Mouse (Mus musculus): Measurements from ENCODE around the gene Tmem89. TPM values are rescaled to one million over a fixed set of nuclear protein-coding genes. Genes with fewer than 3 reads are reported as not detected.

Gene Tmem89
- polyA plus RNA-seq (2015; fragmentation: Nextera tagmentation; extraction: Ambion mirVana): not detected in 2 replicates

DNA sequence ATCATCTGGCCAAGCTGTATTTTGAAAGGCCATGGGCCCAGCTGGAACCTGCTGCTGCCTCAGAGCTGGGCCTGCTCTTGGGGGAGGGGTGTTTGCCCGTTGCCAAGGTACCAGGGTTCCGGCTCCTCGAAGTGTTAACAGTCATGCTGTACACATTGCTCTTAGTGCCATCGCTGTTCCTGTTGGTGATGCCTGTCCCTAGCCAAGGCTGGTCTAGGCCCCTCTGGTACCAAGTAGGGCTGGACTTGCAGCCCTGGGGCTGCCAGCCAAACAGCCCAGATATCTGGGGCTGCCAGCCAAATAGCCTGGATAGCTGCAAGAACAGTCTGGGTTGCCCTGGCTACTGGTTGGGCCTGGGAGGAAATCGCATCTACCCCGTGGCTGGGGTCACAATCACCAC lies at the start of gene Tmem89:
TSS of gene Tmem89 (plus strand) at position 129 of the 400 bp plus-strand sequence.
- H3K9me3 ChIP-seq (replicated peaks): no peaks in the 10 kb centered on the region
- H3K36me3 ChIP-seq: no peaks in the 10 kb centered on the region
- H3K27ac ChIP-seq: no peak within 1 kb of the TSS
- H3K9ac ChIP-seq: no peak within 1 kb of the TSS
- no peak within 1 kb of the TSS for H3K4me2 ChIP-seq
- ATAC-seq (replicated peaks; ENCODE audit: low FRiP score): no peak
- no peaks in the 10 kb centered on the region for H3K4me1 ChIP-seq
- 75% methylated on average over 6 of the region's 6 CpGs for WGBS
- H3K27me3 ChIP-seq: no peaks in the 10 kb centered on the region
- no peak within 1 kb of the TSS for H3K4me3 ChIP-seq (replicated peaks)

DNA sequence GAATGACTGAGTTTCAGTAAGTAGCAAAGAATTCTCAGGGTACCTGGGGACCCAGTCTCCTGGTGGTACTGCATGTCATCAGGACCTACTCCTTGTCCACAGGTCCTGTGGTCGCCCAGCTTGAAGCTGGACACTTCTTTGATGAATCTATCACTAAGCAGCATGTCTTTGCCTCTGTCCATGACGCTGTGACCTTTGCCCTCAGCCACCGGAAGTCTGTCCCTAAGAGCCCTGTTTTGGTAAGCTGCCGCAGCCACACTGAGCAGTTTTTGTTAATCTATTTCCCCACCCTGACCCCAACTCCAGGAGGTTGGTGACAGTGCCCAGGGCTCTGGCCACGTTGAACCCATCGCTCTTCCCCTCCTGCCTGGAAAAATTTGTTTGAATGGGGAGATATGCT lies 2.1 kb upstream of the Tmem89 start:
- Histone ChIP-seq H3K36me3 (no peaks in the 10 kb centered on the region), H3K27ac (no peak overlapping the region), H3K4me1 (no peaks in the 10 kb centered on the region), H3K9ac (no peak overlapping the region), H3K4me2 (no peak overlapping the region), H3K27me3 (no peaks in the 10 kb centered on the region), H3K4me3 (replicated peaks) (no peak overlapping the region), H3K9me3 (replicated peaks) (no peaks in the 10 kb centered on the region)
- 66% methylated on average over 6 of the region's 6 CpGs for WGBS
- ATAC-seq (replicated peaks; ENCODE audit: low FRiP score): no peak

DNA sequence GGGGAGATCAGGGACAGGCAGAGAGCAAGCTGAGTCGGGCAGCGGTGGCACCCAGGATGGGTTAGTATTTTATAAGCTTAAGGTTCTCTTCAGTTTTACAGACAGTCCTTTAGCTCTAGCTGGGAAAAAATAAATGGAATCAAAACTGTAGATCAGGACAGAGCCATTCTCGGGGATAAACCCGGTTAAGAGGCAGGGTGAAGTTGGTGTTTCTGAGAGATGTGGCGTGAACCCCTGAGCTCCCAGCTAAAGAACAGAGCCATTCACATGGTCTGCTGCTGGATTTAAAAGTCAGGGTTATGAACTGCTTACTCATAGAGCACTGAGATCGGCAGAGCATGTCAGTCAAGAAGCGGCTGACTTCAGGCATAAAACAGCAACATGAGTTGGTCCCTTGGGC lies 1.3 kb upstream of the Tmem89 start:
- WGBS: 77% methylated on average over 7 of the region's 7 CpGs
- no peaks in the 10 kb centered on the region for H3K4me1 ChIP-seq
- ATAC-seq (replicated peaks; ENCODE audit: low FRiP score): no peak
- no peaks in the 10 kb centered on the region for H3K9me3 ChIP-seq (replicated peaks)
- no peak overlapping the region for H3K9ac ChIP-seq
- H3K27me3 ChIP-seq: no peaks in the 10 kb centered on the region
- H3K4me2 ChIP-seq: no peak overlapping the region
- no peak overlapping the region for H3K27ac ChIP-seq
- no peaks in the 10 kb centered on the region for H3K36me3 ChIP-seq
- no peak overlapping the region for H3K4me3 ChIP-seq (replicated peaks)

DNA sequence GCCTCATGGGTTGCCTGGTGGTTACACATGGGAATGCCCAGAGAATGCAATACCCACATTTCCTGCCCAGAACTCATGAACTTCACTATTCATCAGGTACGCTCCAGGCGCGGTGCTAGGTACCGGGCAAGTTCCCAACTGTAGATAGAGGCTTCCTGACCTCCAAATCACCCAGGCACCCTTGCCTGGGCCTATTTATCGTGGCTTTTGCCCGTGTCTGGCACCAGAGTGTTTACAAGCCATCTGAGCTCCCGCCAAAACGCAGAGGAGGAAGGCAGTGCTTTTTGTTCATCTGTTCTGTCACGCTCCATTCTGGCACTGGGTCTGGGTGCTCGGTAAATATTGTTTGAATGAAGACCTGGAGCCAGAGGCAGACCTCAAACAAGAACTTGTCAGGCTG lies 798 bp upstream of the Tmem89 start:
- no peaks in the 10 kb centered on the region for H3K36me3 ChIP-seq
- no peak overlapping the region for H3K27ac ChIP-seq
- no peak overlapping the region for H3K9ac ChIP-seq
- no peaks in the 10 kb centered on the region for H3K27me3 ChIP-seq
- WGBS: 82% methylated on average over 10 of the region's 10 CpGs
- no peak overlapping the region for H3K4me3 ChIP-seq (replicated peaks)
- ATAC-seq (replicated peaks; ENCODE audit: low FRiP score): no peak
- no peaks in the 10 kb centered on the region for H3K9me3 ChIP-seq (replicated peaks)
- no peaks in the 10 kb centered on the region for H3K4me1 ChIP-seq
- no peak overlapping the region for H3K4me2 ChIP-seq

DNA sequence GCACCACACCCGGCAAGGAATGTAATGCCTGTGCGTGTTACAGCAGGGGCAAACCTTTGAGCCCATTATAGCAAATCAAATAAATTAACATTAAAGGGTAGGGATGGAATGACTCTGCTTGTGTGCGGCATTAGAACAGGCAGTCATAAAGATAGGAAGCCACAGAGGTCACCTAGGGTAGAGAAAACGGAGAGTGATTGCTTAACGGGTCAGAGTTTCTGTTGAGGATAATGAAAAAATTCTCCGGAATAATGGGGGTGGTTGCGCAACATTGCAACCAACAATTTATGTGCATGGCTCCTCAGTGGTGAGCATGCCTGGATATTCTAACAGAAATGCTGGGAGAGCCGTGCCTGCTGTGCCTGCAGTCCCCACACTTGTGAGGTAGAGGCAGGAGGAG lies 11.5 kb downstream of the Tmem89 start:
- Histone ChIP-seq H3K4me3 (replicated peaks) (no peak overlapping the region), H3K4me2 (no peak overlapping the region), H3K36me3 (no peaks in the 10 kb centered on the region), H3K27me3 (no peaks in the 10 kb centered on the region), H3K4me1 (0 out of 2 replicates have a peak, but pooled peaks cover 5% of the 10 kb centered on the region), H3K27ac (no peak overlapping the region), H3K9ac (no peak overlapping the region), H3K9me3 (replicated peaks) (no peaks in the 10 kb centered on the region)
- WGBS: 46% methylated on average over 8 of the region's 8 CpGs
- no peak for ATAC-seq (replicated peaks; ENCODE audit: low FRiP score)

DNA sequence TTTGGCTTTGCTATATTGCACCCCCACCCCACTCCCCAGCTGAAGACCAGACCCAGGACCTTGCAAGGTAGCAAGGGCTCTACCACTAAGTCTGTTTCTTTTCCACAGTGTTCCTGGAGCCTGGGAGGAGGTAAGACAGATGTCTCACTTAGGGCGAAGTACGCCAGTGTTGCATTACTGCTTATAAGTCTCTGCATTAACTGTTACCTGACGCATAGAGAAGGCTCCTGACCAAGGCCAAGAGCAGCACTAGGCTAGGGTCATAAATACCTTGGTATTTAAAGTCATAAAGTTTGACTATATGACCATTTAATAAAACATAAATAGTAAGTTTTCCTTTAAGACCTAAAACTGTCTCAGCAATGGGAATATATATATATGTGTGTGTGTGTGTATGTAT lies 14.0 kb downstream of the Tmem89 start:
- Histone ChIP-seq H3K27ac (no peak overlapping the region), H3K27me3 (no peaks in the 10 kb centered on the region), H3K4me2 (no peak overlapping the region), H3K4me1 (0 out of 2 replicates have a peak, but pooled peaks cover 5% of the 10 kb centered on the region), H3K4me3 (replicated peaks) (no peak overlapping the region), H3K36me3 (no peaks in the 10 kb centered on the region), H3K9ac (no peak overlapping the region), H3K9me3 (replicated peaks) (no peaks in the 10 kb centered on the region)
- 82% methylated on average over 3 of the region's 3 CpGs for WGBS
- no peak for ATAC-seq (replicated peaks; ENCODE audit: low FRiP score)

DNA sequence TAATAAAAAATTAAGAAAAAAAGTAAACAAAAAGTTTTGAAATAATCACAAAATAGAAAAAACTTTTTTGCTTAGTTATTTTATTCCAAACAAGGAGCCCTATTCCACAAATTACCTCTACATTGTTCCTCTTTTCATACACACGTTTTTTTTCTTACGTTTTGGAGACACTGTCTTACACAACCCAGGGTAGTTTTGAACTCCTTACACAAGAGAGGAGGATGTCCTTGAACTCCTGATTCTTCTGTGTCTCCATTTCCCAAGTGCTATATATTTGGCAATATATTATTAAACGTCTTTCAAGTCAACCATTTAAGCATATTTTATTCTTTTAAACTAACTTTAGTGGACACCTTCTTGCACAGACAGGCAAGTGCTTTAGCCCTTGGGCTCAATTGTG lies 21.6 kb downstream of the Tmem89 start:
- WGBS: 16% methylated on average over 3 of the region's 3 CpGs
- H3K27me3 ChIP-seq: no peaks in the 10 kb centered on the region
- ATAC-seq (replicated peaks; ENCODE audit: low FRiP score): no peak
- H3K4me1 ChIP-seq: peaks cover 5% of the 10 kb centered on the region
- no peak overlapping the region for H3K27ac ChIP-seq
- H3K4me2 ChIP-seq: peak overlapping the region; percentile 64
- H3K9ac ChIP-seq: no peak overlapping the region
- peaks cover 30% of the 10 kb centered on the region for H3K36me3 ChIP-seq
- H3K4me3 ChIP-seq (replicated peaks): peak overlapping the region; percentile 67
- no peaks in the 10 kb centered on the region for H3K9me3 ChIP-seq (replicated peaks)

DNA sequence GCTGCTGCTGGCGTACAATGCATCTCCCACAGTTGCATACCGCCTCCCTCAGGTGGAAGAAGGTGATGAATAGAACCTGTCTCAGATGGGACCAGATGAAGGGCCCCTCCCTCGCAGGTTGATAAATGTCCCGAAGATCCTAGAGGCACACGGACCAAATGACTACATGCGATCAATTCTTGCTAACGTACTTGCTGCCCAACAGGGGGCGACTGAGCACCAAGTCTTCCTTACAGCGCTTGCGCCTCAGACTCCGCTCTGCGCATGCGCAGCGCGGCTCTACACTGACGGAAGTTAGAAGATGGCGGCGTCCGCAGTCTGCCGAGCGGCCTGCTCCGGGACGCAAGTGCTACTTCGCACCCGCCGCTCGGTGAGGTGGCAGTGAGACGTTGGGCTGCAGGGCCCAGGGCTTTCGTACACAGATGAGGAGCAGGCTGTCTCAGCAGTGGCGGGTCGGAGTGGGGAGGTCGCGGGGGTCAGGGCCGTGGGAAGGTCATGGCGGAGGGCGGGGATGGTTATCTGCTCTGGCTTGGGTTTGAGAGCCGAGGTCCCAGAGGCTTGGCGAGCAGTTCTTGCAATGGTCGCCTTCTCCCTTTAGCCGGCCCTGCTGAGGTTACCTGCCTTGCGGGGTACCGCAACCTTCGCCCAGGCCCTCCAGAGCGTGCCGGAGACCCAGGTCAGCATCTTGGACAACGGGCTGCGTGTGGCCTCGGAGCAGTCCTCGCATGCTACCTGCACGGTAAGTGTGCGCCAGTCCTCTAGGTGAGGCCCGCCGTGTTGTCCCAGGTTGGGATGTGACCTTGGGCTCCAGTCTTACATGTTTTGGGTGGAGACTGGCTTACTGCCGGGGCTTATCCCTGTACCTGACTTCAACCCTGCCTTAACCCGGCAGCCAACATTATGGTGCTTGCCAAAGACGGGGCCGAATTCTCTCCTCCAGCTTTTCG lies 22.3 kb downstream of the Tmem89 start, which contains the start of gene Uqcrc1:
TSS of gene Uqcrc1 (plus strand) at position 216 of the 947 bp plus-strand sequence.
- Histone ChIP-seq H3K36me3 (peaks cover 37% of the 10 kb centered on the region), H3K27ac (peak within 1 kb of the TSS; percentile 55), H3K4me3 (replicated peaks) (peak within 1 kb of the TSS; percentile 67), H3K27me3 (no peaks in the 10 kb centered on the region), H3K4me1 (peaks cover 5% of the 10 kb centered on the region), H3K9ac (peak within 1 kb of the TSS; percentile 85), H3K4me2 (peak within 1 kb of the TSS; percentile 64), H3K9me3 (replicated peaks) (no peaks in the 10 kb centered on the region)
- ATAC-seq (replicated peaks; ENCODE audit: low FRiP score): peak; percentile 87
- 1% methylated on average over 58 of the region's 58 CpGs for WGBS

DNA sequence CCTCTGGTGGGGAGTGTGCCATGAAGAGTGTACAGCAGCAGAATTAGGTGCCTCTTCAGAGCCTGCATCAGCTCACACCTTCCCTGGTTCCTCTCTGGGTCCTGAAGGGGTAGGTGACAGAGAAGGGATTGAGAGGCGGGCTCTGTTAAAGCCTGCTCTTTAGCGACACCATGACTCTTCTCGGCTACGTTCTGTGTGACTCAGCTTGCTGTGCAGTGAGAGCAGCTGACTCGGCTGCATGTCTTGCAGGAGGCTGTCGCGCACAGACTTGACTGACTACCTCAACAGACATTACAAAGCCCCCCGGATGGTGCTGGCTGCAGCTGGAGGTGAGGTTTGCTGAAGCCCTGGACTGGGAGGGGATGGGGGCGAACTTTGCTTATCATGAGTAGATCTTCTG lies 30.7 kb downstream of the Tmem89 start:
- H3K9ac ChIP-seq: no peak overlapping the region
- no peaks in the 10 kb centered on the region for H3K27me3 ChIP-seq
- no peak for ATAC-seq (replicated peaks; ENCODE audit: low FRiP score)
- H3K9me3 ChIP-seq (replicated peaks): no peaks in the 10 kb centered on the region
- peaks cover 95% of the 10 kb centered on the region for H3K36me3 ChIP-seq
- 81% methylated on average over 9 of the region's 9 CpGs for WGBS
- H3K4me3 ChIP-seq (replicated peaks): no peak overlapping the region
- no peak overlapping the region for H3K4me2 ChIP-seq
- no peak overlapping the region for H3K27ac ChIP-seq
- H3K4me1 ChIP-seq: peaks cover 19% of the 10 kb centered on the region

DNA sequence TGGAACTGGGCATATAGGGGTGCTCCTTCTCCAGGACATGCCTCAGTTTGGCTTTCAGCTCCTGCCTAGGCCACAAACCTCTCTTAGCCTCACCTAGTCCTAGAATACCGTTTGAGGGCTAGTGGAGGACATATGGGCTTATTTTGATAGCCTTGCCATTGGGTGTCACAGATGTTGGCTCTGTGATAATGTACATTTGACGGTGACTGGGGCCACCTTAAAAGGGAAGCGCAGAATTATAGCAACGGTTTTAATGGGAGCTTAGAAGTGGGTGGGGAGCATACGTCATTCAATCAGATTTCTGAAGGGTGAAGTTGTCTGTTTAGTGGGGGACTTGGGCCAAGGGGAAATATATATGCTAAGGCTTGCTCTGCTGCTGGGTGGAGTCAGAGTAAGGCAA lies 31.2 kb downstream of the Tmem89 start:
- 85% methylated on average over 5 of the region's 5 CpGs for WGBS
- no peak overlapping the region for H3K27ac ChIP-seq
- H3K27me3 ChIP-seq: no peaks in the 10 kb centered on the region
- H3K4me2 ChIP-seq: no peak overlapping the region
- peaks cover 21% of the 10 kb centered on the region for H3K4me1 ChIP-seq
- H3K9me3 ChIP-seq (replicated peaks): no peaks in the 10 kb centered on the region
- H3K9ac ChIP-seq: no peak overlapping the region
- ATAC-seq (replicated peaks; ENCODE audit: low FRiP score): no peak
- peaks cover 95% of the 10 kb centered on the region for H3K36me3 ChIP-seq
- no peak overlapping the region for H3K4me3 ChIP-seq (replicated peaks)

DNA sequence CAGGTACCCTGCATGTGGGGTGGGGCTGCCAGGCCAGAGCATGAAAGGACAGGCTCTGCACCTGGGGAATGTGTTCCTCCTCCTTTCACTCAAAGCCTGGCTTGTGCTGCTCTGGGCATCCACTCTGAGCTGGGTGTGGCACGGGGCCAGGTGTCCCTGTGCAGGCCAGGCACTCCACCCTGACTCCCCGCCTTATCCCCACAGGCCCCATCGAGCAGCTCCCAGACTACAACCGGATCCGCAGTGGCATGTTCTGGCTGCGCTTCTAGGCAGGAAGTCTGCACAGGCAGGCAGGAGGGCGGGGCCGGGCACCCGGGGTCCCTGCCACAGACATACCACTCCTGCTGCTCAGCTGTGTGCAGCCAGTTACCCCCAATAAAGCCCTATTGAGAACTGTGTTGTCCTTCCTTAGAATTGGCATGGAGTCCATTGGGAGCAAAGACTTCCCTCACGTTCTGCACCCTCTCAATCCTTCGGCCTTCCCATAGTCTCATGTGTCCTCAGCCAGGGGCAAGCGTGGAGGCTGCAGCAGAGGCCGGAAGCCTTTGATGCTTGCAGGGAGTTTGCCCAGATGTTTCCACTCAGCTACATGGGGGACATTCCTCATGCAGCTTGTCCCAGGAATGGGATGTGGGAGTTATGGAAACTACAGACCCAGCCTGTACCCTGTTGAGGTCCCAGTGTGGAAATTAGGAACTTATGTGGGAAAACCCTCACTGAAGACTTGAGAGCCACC lies 35.0 kb downstream of the Tmem89 start:
- Histone ChIP-seq H3K36me3 (peaks cover 69% of the 10 kb centered on the region), H3K27ac (peak overlapping the region; percentile 86), H3K4me1 (peaks cover 36% of the 10 kb centered on the region), H3K9ac (no peak overlapping the region), H3K4me2 (no peak overlapping the region), H3K27me3 (peaks cover 15% of the 10 kb centered on the region), H3K4me3 (replicated peaks) (no peak overlapping the region), H3K9me3 (replicated peaks) (no peaks in the 10 kb centered on the region)
- 56% methylated on average over 13 of the region's 13 CpGs for WGBS
- ATAC-seq (replicated peaks; ENCODE audit: low FRiP score): peak; percentile 58

Measured in kidney, embryonic 15.5 days (tissue).